Mouse (Mus musculus): ENCODE measurements around the gene Tm6sf2. TPM values are rescaled to one million over a fixed set of nuclear protein-coding genes. Genes with fewer than 3 reads are reported as not detected.

Gene Tm6sf2
- polyA plus RNA-seq, 1 experiment from 2014 or later: 1.3 TPM

DNA sequence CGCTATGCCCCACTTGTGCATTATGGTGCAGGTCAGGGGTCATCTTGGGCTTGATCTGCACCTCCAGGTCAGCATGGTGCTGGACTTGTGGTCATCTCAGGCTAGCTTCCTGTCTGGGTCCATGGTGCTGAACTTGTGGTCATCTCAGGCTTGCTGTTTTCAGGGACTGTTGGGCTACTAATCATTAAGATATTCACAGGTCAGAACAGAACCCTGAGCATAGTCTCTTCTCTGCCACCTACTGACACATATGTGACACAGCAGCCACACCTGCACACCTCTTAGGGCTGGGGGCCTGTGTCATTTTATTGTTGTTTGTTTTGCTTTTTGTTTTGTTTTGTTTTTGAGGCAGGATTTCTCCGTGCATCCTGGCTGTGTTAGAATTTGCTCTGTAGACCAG is 50.1 kb downstream of the Tm6sf2 start:
- ATAC-seq (ENCODE audit: low read depth): no peak
- H3K36me3 ChIP-seq (ENCODE audit: control insufficient read depth, insufficient read depth, low read length): no peaks in the 10 kb centered on the region
- H3K4me3 ChIP-seq (ENCODE audit: low read depth, low read length): no peak overlapping the region
- no peaks in the 10 kb centered on the region for H3K9me3 ChIP-seq (ENCODE audit: control insufficient read depth, low read length)
- no peak overlapping the region for H3K27ac ChIP-seq (ENCODE audit: low read depth, low read length)
- 54% methylated on average over 2 of the region's 2 CpGs for whole genome bisulfite sequencing
- no peaks in the 10 kb centered on the region for H3K27me3 ChIP-seq (ENCODE audit: control insufficient read depth, insufficient read depth, low read length)
- H3K4me2 ChIP-seq (ENCODE audit: low read depth, low read length): no peak overlapping the region
- H3K9ac ChIP-seq (replicated peaks; ENCODE audit: low read depth, low read length): no peak overlapping the region
- H3K4me1 ChIP-seq (ENCODE audit: control insufficient read depth, insufficient read depth, low read length): peaks cover 9% of the 10 kb centered on the region

DNA sequence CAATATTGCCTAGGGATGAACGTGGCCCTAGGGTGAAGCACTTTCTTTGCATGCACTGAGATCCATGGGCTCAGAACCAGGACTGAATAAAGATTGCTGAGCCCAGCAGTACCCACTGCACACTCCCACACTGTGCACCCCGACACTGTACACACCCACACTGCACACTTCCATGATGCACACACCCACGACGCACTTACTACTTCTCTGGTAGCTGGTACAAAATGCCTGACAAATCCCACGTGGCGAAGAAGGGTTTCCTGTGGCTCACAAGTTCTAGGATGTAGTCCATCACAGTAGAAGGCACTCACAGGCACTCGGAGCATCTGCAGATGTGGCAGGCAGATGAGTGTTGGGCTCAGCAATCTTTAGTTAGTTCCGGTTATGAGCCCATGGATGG is 52.3 kb downstream of the Tm6sf2 start:
- no peak for ATAC-seq (ENCODE audit: low read depth)
- 68% methylated on average over 8 of the region's 8 CpGs for WGBS

GRCm38 (mm10) chr8:70128435-70128834 is 55.7 kb downstream of the Tm6sf2 start:
- Histone ChIP-seq H3K9ac (replicated peaks; ENCODE audit: low read depth, low read length) (no peak overlapping the region), H3K27me3 (ENCODE audit: control insufficient read depth, insufficient read depth, low read length) (no peaks in the 10 kb centered on the region), H3K36me3 (ENCODE audit: control insufficient read depth, insufficient read depth, low read length) (peaks cover 5% of the 10 kb centered on the region), H3K27ac (ENCODE audit: low read depth, low read length) (peak overlapping the region; percentile 41), H3K4me3 (ENCODE audit: low read depth, low read length) (no peak overlapping the region), H3K4me2 (ENCODE audit: low read depth, low read length) (no peak overlapping the region), H3K4me1 (ENCODE audit: control insufficient read depth, insufficient read depth, low read length) (peaks cover 6% of the 10 kb centered on the region), H3K9me3 (ENCODE audit: control insufficient read depth, low read length) (no peaks in the 10 kb centered on the region)
- ATAC-seq (ENCODE audit: low read depth): 0 out of 2 replicates have a peak, but pooled peaks have one; percentile 12
- 78% methylated on average over 3 of the region's 3 CpGs for WGBS

More for the DNA sequence above, 52.3 kb downstream of the Tm6sf2 start:
- Histone ChIP-seq H3K36me3 (ENCODE audit: control insufficient read depth, insufficient read depth, low read length) (no peaks in the 10 kb centered on the region), H3K4me2 (ENCODE audit: low read depth, low read length) (no peak overlapping the region), H3K9me3 (ENCODE audit: control insufficient read depth, low read length) (no peaks in the 10 kb centered on the region), H3K4me1 (ENCODE audit: control insufficient read depth, insufficient read depth, low read length) (no peaks in the 10 kb centered on the region), H3K27me3 (ENCODE audit: control insufficient read depth, insufficient read depth, low read length) (no peaks in the 10 kb centered on the region), H3K27ac (ENCODE audit: low read depth, low read length) (no peak overlapping the region), H3K9ac (replicated peaks; ENCODE audit: low read depth, low read length) (no peak overlapping the region), H3K4me3 (ENCODE audit: low read depth, low read length) (no peak overlapping the region)

- Histone ChIP-seq H3K27me3 (ENCODE audit: control insufficient read depth, insufficient read depth, low read length) (no peaks in the 10 kb centered on the region), H3K36me3 (ENCODE audit: control insufficient read depth, insufficient read depth, low read length) (peaks cover 15% of the 10 kb centered on the region), H3K4me3 (ENCODE audit: low read depth, low read length) (no peak overlapping the region), H3K9me3 (ENCODE audit: control insufficient read depth, low read length) (no peaks in the 10 kb centered on the region), H3K27ac (ENCODE audit: low read depth, low read length) (peak overlapping the region; percentile 60), H3K9ac (replicated peaks; ENCODE audit: low read depth, low read length) (no peak overlapping the region), H3K4me1 (ENCODE audit: control insufficient read depth, insufficient read depth, low read length) (peaks cover 6% of the 10 kb centered on the region), H3K4me2 (ENCODE audit: low read depth, low read length) (no peak overlapping the region)
- WGBS: 59% methylated on average over 9 of the region's 9 CpGs
- peak; percentile 61 for ATAC-seq (ENCODE audit: low read depth)
These were observed 56.7 kb downstream of the Tm6sf2 start for GRCm38 (mm10) chr8:70129309-70129952.

Small RNAs within 50 kb of the gene (microRNA-seq; reads per million reads assigned to microRNA genes)
- 2.8 reads per million, percentile 2 among the genes with 10 or more reads in this experiment for gene Mir7066

Other genes starting within 250 kb of the Tm6sf2 start
- gene Pbx4, start 240.4 kb upstream of the Tm6sf2 start, polyA plus RNA-seq (2014; fragmentation: Nextera tagmentation; extraction: Ambion mirVana): 61.0 and 74.5 TPM in 2 replicates
- 3.5 and 4.3 TPM in 2 replicates for gene Cilp2, start 185.2 kb upstream of the Tm6sf2 start, polyA plus RNA-seq (2014; fragmentation: Nextera tagmentation; extraction: Ambion mirVana)
- 4.1 and 4.3 TPM in 2 replicates for gene Tssk6, start 170.7 kb upstream of the Tm6sf2 start, polyA plus RNA-seq (2014; fragmentation: Nextera tagmentation; extraction: Ambion mirVana)
- gene Ndufa13, start 170.4 kb upstream of the Tm6sf2 start, polyA plus RNA-seq (2014; fragmentation: Nextera tagmentation; extraction: Ambion mirVana): 176 and 194 TPM in 2 replicates
- 11.5 and 12.3 TPM in 2 replicates for gene Yjefn3, start 170.2 kb upstream of the Tm6sf2 start, polyA plus RNA-seq (2014; fragmentation: Nextera tagmentation; extraction: Ambion mirVana)
- 20.9 and 27.5 TPM in 2 replicates for gene Gatad2a, start 76.5 kb upstream of the Tm6sf2 start, polyA plus RNA-seq (2014; fragmentation: Nextera tagmentation; extraction: Ambion mirVana)
- gene Mau2, start 30.2 kb upstream of the Tm6sf2 start, polyA plus RNA-seq (2014; fragmentation: Nextera tagmentation; extraction: Ambion mirVana): 73.5 and 77.9 TPM in 2 replicates
- gene Sugp1, start 30.1 kb upstream of the Tm6sf2 start, polyA plus RNA-seq (2014; fragmentation: Nextera tagmentation; extraction: Ambion mirVana): 47.1 and 52.9 TPM in 2 replicates
- gene Hapln4, start 10.5 kb downstream of the Tm6sf2 start, polyA plus RNA-seq (2014; fragmentation: Nextera tagmentation; extraction: Ambion mirVana): 0.73 and 0.84 TPM in 2 replicates
- gene Ncan, start 47.9 kb downstream of the Tm6sf2 start, polyA plus RNA-seq (2014; fragmentation: Nextera tagmentation; extraction: Ambion mirVana): 154 and 176 TPM in 2 replicates
- 22.9 and 35.3 TPM in 2 replicates for gene Nr2c2ap, start 58.4 kb downstream of the Tm6sf2 start, polyA plus RNA-seq (2014; fragmentation: Nextera tagmentation; extraction: Ambion mirVana)
- 9.4 and 12.2 TPM in 2 replicates for gene Rfxank, start 66.2 kb downstream of the Tm6sf2 start, polyA plus RNA-seq (2014; fragmentation: Nextera tagmentation; extraction: Ambion mirVana)
- 63.7 and 72.3 TPM in 2 replicates for gene Borcs8, start 66.6 kb downstream of the Tm6sf2 start, polyA plus RNA-seq (2014; fragmentation: Nextera tagmentation; extraction: Ambion mirVana)
- 0.27 and 0.72 TPM in 2 replicates for gene Mef2b, start 66.8 kb downstream of the Tm6sf2 start, polyA plus RNA-seq (2014; fragmentation: Nextera tagmentation; extraction: Ambion mirVana)
- gene Tmem161a, start 99.4 kb downstream of the Tm6sf2 start, polyA plus RNA-seq (2014; fragmentation: Nextera tagmentation; extraction: Ambion mirVana): 28.3 and 34.8 TPM in 2 replicates
- gene Slc25a42, start 139.4 kb downstream of the Tm6sf2 start, polyA plus RNA-seq (2014; fragmentation: Nextera tagmentation; extraction: Ambion mirVana): 7.6 and 10.0 TPM in 2 replicates
- 77.1 and 78.6 TPM in 2 replicates for gene Sugp2, start 161.3 kb downstream of the Tm6sf2 start, polyA plus RNA-seq (2014; fragmentation: Nextera tagmentation; extraction: Ambion mirVana)
- gene Armc6, start 161.5 kb downstream of the Tm6sf2 start, polyA plus RNA-seq (2014; fragmentation: Nextera tagmentation; extraction: Ambion mirVana): 95.5 and 106 TPM in 2 replicates
- 16.8 and 25.5 TPM in 2 replicates for gene Homer3, start 209.9 kb downstream of the Tm6sf2 start, polyA plus RNA-seq (2014; fragmentation: Nextera tagmentation; extraction: Ambion mirVana)
- 44.5 and 45.9 TPM in 2 replicates for gene Ddx49, start 229.6 kb downstream of the Tm6sf2 start, polyA plus RNA-seq (2014; fragmentation: Nextera tagmentation; extraction: Ambion mirVana)
- 285 and 327 TPM in 2 replicates for gene Cope, start 229.6 kb downstream of the Tm6sf2 start, polyA plus RNA-seq (2014; fragmentation: Nextera tagmentation; extraction: Ambion mirVana)
- gene Cers1, start 242.9 kb downstream of the Tm6sf2 start, polyA plus RNA-seq (2014; fragmentation: Nextera tagmentation; extraction: Ambion mirVana): 33.4 and 42.9 TPM in 2 replicates

All from neural tube, embryonic 14.5 days (tissue).